Mouse (Mus musculus) MEL (cell line): ENCODE results near the gene Cenpt. TPM values are rescaled to one million over a fixed set of nuclear protein-coding genes. Genes with fewer than 3 reads are reported as not detected.

Experiments used
- DNase-seq: peaks from one replicate; pipeline ENCODE4 v3.0.0; 2011; ENCODE audit warnings: low read depth, low spot score
- H3K27ac ChIP-seq: 2 replicates; pipeline ENCODE4 v1.5.1; 2012; ENCODE audit warnings: low read depth, mild to moderate bottlenecking, control low read depth, low read length, moderate library complexity; ENCODE audit not compliant: control insufficient read depth
- H3K27me3 ChIP-seq, 2 experiments: fragments of 150-350 bp in 1 of 2; sonication (generic) in 1 of 2; 2 replicates each; pipeline ENCODE4 v1.6.1; 2012; ENCODE audit warnings: low read length in 2 of 2, mild to moderate bottlenecking in 2 of 2, improper control_type of control experiment in 1 of 2, moderate library complexity in 1 of 2; ENCODE audit not compliant: insufficient read depth in 2 of 2, control insufficient read depth in 1 of 2
- H3K36me3 ChIP-seq, 2 experiments: 2 replicates each; pipeline ENCODE4 v1.6.1; 2012 to 2014; ENCODE audit warnings: low read length in 2 of 2, improper control_type of control experiment in 1 of 2, inconsistent platforms in 1 of 2, mild to moderate bottlenecking in 1 of 2; ENCODE audit not compliant: insufficient read depth in 2 of 2, control insufficient read depth in 1 of 2
- H3K4me1 ChIP-seq, 2 experiments: fragments of 150-350 bp in 1 of 2; sonication (generic) in 1 of 2; 2 replicates each; pipeline ENCODE4 v1.6.1; 2012; ENCODE audit warnings: low read length in 2 of 2, improper control_type of control experiment in 1 of 2, mild to moderate bottlenecking in 1 of 2; ENCODE audit not compliant: insufficient read depth in 2 of 2, control insufficient read depth in 1 of 2
- H3K4me3 ChIP-seq, 2 experiments: fragments of 150-350 bp in 1 of 2; sonication (generic) in 1 of 2; 2 replicates each; pipeline ENCODE4 v1.5.1; 2012; ENCODE audit warnings: low read depth in 2 of 2, low read length in 2 of 2, mild to moderate bottlenecking in 2 of 2, moderate library complexity in 2 of 2, control low read depth in 1 of 2, improper control_type of control experiment in 1 of 2; ENCODE audit not compliant: control insufficient read depth in 1 of 2, insufficient read depth in 1 of 2
- H3K79me2 ChIP-seq: 2 replicates; pipeline ENCODE4 v1.6.1; 2012; ENCODE audit warnings: mild to moderate bottlenecking, low read length, moderate library complexity; ENCODE audit not compliant: control insufficient read depth, poor library complexity, insufficient read depth
- H3K9ac ChIP-seq: 2 replicates; pipeline ENCODE4 v1.6.1; 2012; ENCODE audit warnings: low read depth, mild to moderate bottlenecking, control low read depth, low read length, moderate library complexity; ENCODE audit not compliant: control insufficient read depth, poor library complexity, severe bottlenecking
- H3K9me3 ChIP-seq: fragments of 150-350 bp; sonication (generic); replicated peaks from 2 replicates; pipeline ENCODE4 v1.6.1; 2012; ENCODE audit warnings: mild to moderate bottlenecking, low read length, improper control_type of control experiment, moderate library complexity; ENCODE audit not compliant: insufficient read depth
- BHLHE40 ChIP-seq: IDR thresholded peaks from 2 replicates; pipeline ENCODE4 v1.6.1; 2012; ENCODE audit warnings: low read depth, mild to moderate bottlenecking, inconsistent platforms, low read length, improper control_type of control experiment, borderline replicate concordance
- CHD1 ChIP-seq: IDR thresholded peaks from 2 replicates; pipeline ENCODE4 v1.6.1; 2012; ENCODE audit warnings: low read depth, mild to moderate bottlenecking, inconsistent platforms, low read length, improper control_type of control experiment
- CHD2 ChIP-seq: IDR thresholded peaks from 2 replicates; pipeline ENCODE4 v1.6.1; 2011; ENCODE audit warnings: low read length, improper control_type of control experiment
- CTCF ChIP-seq, 3 experiments: IDR thresholded peaks in 2 of 3; conservative IDR thresholded peaks in 1 of 3; 2 replicates each; pipeline ENCODE4 v1.5.1; 2011 to 2012; ENCODE audit warnings: low read length in 3 of 3, low read depth in 2 of 3, mild to moderate bottlenecking in 2 of 3, improper control_type of control experiment in 1 of 3, inconsistent platforms in 1 of 3, mixed read lengths in 1 of 3, moderate library complexity in 1 of 3; ENCODE audit not compliant: control insufficient read depth in 1 of 3, insufficient read depth in 1 of 3, poor library complexity in 1 of 3, severe bottlenecking in 1 of 3
- E2F4 ChIP-seq: IDR thresholded peaks from 2 replicates; pipeline ENCODE4 v1.6.1; 2011; ENCODE audit warnings: low read depth, low read length, improper control_type of control experiment, borderline replicate concordance
- ELF1 ChIP-seq: IDR thresholded peaks from 2 replicates; pipeline ENCODE4 v1.6.1; 2014; ENCODE audit warnings: low read depth, mild to moderate bottlenecking, inconsistent platforms, low read length, improper control_type of control experiment, moderate library complexity
- EP300 ChIP-seq, 2 experiments: IDR thresholded peaks; 2 replicates each; pipeline ENCODE4 v1.6.1; 2011; ENCODE audit warnings: improper control_type of control experiment in 2 of 2, low read length in 2 of 2, low read depth in 1 of 2, mild to moderate bottlenecking in 1 of 2
- ETS1 ChIP-seq: IDR thresholded peaks from 2 replicates; pipeline ENCODE4 v1.6.1; 2012; ENCODE audit warnings: low read depth, mild to moderate bottlenecking, inconsistent platforms, low read length, improper control_type of control experiment, moderate library complexity
- GABPA ChIP-seq: IDR thresholded peaks from 2 replicates; pipeline ENCODE4 v1.6.1; 2012; ENCODE audit warnings: low read depth, mild to moderate bottlenecking, inconsistent platforms, low read length, improper control_type of control experiment, moderate library complexity
- GATA1 ChIP-seq: IDR thresholded peaks from 2 replicates; pipeline ENCODE4 v1.6.1; 2011; ENCODE audit warnings: low read depth, low read length, improper control_type of control experiment
- JUND ChIP-seq: IDR thresholded peaks from 2 replicates; pipeline ENCODE4 v1.6.1; 2011; ENCODE audit warnings: low read depth, mild to moderate bottlenecking, improper control_type of control experiment, low read length
- KAT2A ChIP-seq: conservative IDR thresholded peaks from 2 replicates; pipeline ENCODE4 v1.6.1; 2012; ENCODE audit warnings: low read depth, low read length, improper control_type of control experiment, inconsistent platforms
- MAFK ChIP-seq: IDR thresholded peaks from 2 replicates; pipeline ENCODE4 v1.6.1; 2011; ENCODE audit warnings: low read depth, mild to moderate bottlenecking, low read length, improper control_type of control experiment, borderline replicate concordance
- MAX ChIP-seq: IDR thresholded peaks from 2 replicates; pipeline ENCODE4 v1.6.1; 2011; ENCODE audit warnings: low read length, improper control_type of control experiment
- MAZ ChIP-seq: IDR thresholded peaks from 2 replicates; pipeline ENCODE4 v1.6.1; 2012; ENCODE audit warnings: low read depth, mild to moderate bottlenecking, inconsistent platforms, low read length, improper control_type of control experiment
- MEF2A ChIP-seq: IDR thresholded peaks from 2 replicates; pipeline ENCODE4 v1.6.1; 2014; ENCODE audit warnings: low read depth, mild to moderate bottlenecking, inconsistent platforms, low read length, improper control_type of control experiment; ENCODE audit not compliant: poor library complexity, insufficient replicate concordance, severe bottlenecking; ENCODE audit errors: extremely low read depth
- MXI1 ChIP-seq: IDR thresholded peaks from 2 replicates; pipeline ENCODE4 v1.6.1; 2011; ENCODE audit warnings: mild to moderate bottlenecking, low read depth, low read length, improper control_type of control experiment
- MYB ChIP-seq: IDR thresholded peaks from 2 replicates; pipeline ENCODE4 v1.6.1; 2011; ENCODE audit warnings: mild to moderate bottlenecking, low read depth, low read length, improper control_type of control experiment
- NELFE ChIP-seq: IDR thresholded peaks from 2 replicates; pipeline ENCODE4 v1.6.1; 2011; ENCODE audit warnings: low read depth, low read length, improper control_type of control experiment
- POLR2A ChIP-seq, 2 experiments: IDR thresholded peaks; 2 replicates each; pipeline ENCODE4 v1.6.1; 2011 to 2012; ENCODE audit warnings: low read length in 2 of 2, mild to moderate bottlenecking in 2 of 2, control low read depth in 1 of 2, improper control_type of control experiment in 1 of 2, low read depth in 1 of 2, moderate library complexity in 1 of 2; ENCODE audit not compliant: control insufficient read depth in 1 of 2, insufficient read depth in 1 of 2, poor library complexity in 1 of 2
- POLR2AphosphoS2 ChIP-seq: IDR thresholded peaks from 2 replicates; pipeline ENCODE4 v1.6.1; 2011; ENCODE audit warnings: low read length, improper control_type of control experiment
- POLR2AphosphoS5 ChIP-seq: IDR thresholded peaks from 2 replicates; pipeline ENCODE4 v1.6.1; 2012; ENCODE audit warnings: low read depth, borderline replicate concordance, mild to moderate bottlenecking, inconsistent platforms, low read length, moderate library complexity, mixed read lengths
- RCOR1 ChIP-seq: IDR thresholded peaks from 2 replicates; pipeline ENCODE4 v1.6.1; 2012; ENCODE audit warnings: low read depth, mild to moderate bottlenecking, inconsistent platforms, low read length, improper control_type of control experiment
- SIN3A ChIP-seq: IDR thresholded peaks from 2 replicates; pipeline ENCODE4 v1.6.1; 2012; ENCODE audit warnings: low read length, improper control_type of control experiment, inconsistent platforms
- SMC3 ChIP-seq: IDR thresholded peaks from 2 replicates; pipeline ENCODE4 v1.6.1; 2011; ENCODE audit warnings: low read depth, low read length, improper control_type of control experiment
- TAL1 ChIP-seq: IDR thresholded peaks from 2 replicates; pipeline ENCODE4 v1.6.1; 2012; ENCODE audit warnings: mild to moderate bottlenecking, inconsistent platforms, low read length, moderate library complexity, mixed read lengths
- TBP ChIP-seq: IDR thresholded peaks from 2 replicates; pipeline ENCODE4 v1.8.0; 2011; ENCODE audit warnings: low read depth, low read length, improper control_type of control experiment
- TCF12 ChIP-seq: IDR thresholded peaks from 2 replicates; pipeline ENCODE4 v1.6.1; 2014; ENCODE audit warnings: low read depth, mild to moderate bottlenecking, inconsistent platforms, low read length, improper control_type of control experiment, moderate library complexity
- USF1 ChIP-seq: IDR thresholded peaks from 2 replicates; pipeline ENCODE4 v1.6.1; 2014; ENCODE audit warnings: low read depth, mild to moderate bottlenecking, inconsistent platforms, low read length, improper control_type of control experiment, moderate library complexity
- ZC3H11A ChIP-seq: IDR thresholded peaks from 2 replicates; pipeline ENCODE4 v1.6.1; 2012; ENCODE audit warnings: low read depth, mild to moderate bottlenecking, inconsistent platforms, low read length, improper control_type of control experiment
- ZKSCAN1 ChIP-seq: IDR thresholded peaks from 2 replicates; pipeline ENCODE4 v1.6.1; 2012; ENCODE audit warnings: low read depth, mild to moderate bottlenecking, inconsistent platforms, low read length, improper control_type of control experiment, moderate library complexity
- ZNF384 ChIP-seq: IDR thresholded peaks from 2 replicates; pipeline ENCODE4 v1.6.1; 2012; ENCODE audit warnings: low read depth, mild to moderate bottlenecking, inconsistent platforms, low read length, improper control_type of control experiment
- polyA plus RNA-seq, 2 experiments: library from polyadenylated mRNA; stranded (reverse) in 1 of 2; unstranded in 1 of 2; fragments of >175 nt in 1 of 2; fragments of >200 nt in 1 of 2; gene quantifications; 2 replicates each; pipeline versions ENCODE4 v1.2.1 to v1.2.4; 2012; ENCODE audit warnings: low replicate concordance in 2 of 2, low read depth in 1 of 2; ENCODE audit not compliant: insufficient read length in 2 of 2, insufficient read depth in 1 of 2, missing spikeins in 1 of 2
- total RNA-seq: library from RNA; depleted of rRNA; stranded (reverse); fragments of 300-350 nt; gene quantifications from 2 replicates; pipeline ENCODE4 v1.2.3, GENCODE M21; 2012

The Cenpt gene
- total and polyA plus RNA-seq, 3 experiments = 14.2 to 26.5 TPM; not detected in 1

DNA sequence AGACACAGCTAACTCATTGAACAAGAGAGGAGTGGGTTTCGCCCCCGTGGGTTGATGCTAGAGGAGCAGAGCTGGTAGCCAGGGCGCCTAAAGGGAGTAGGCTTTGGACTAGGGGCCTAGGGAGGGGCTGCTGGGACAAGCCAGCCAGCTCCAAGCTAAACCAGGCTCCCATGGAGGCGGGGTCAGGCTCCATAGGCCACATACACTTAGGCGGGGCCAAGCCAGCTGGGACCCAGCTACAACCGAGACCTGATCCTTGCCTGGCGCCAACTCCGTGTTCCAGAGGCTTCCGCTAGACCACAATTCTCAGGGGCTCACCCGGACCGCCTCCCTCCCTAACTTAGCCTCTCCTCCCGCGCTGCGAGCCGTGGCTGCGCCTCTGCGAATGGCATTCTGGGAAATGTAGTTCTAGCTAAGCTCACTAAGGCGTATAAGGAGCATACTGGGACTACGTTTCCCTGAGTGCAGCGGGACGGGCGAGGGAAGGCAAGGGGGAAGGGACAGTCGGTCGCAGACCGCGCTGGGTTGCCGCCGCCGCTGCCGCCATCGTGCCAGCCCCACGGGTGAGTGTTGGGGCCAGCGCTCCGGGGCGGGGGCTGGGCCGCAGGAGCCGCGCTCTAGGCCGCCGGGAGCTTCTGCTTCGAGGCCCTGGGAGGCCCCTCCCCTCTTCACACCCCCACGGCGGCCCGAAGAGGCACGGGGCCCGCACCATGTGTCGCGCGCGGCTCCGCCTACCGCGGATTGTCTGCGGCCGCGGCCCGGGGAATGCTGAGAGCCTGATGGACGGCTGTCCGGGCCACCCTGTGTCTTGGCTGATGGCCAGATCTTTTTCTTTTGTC, 7.3 kb upstream of the Cenpt start, which contains the start of gene Nutf2 (continued):
- TF ChIP-seq CHD2 (peak; percentile 77), MAZ (0 out of 2 replicates have a peak, but pooled peaks have one; percentile 59), RCOR1 (no peak), JUND (no peak), TBP (peak; percentile 70; the same call in 1 of the 2 replicates), USF1 (0 out of 2 replicates have a peak, but pooled peaks have one; percentile 30), ZKSCAN1 (no peak), CTCF (IDR thresholded peaks at IDR 0.05 in 2 of 3, conservative IDR thresholded peaks at IDR 0.05 in 1 of 3; ENCODE audit: control insufficient read depth in 1 of 3, insufficient read depth in 1 of 3, low read depth in 2 of 3, low read length in 3 of 3, poor library complexity in 1 of 3, severe bottlenecking in 1 of 3) (no peak)

DNA sequence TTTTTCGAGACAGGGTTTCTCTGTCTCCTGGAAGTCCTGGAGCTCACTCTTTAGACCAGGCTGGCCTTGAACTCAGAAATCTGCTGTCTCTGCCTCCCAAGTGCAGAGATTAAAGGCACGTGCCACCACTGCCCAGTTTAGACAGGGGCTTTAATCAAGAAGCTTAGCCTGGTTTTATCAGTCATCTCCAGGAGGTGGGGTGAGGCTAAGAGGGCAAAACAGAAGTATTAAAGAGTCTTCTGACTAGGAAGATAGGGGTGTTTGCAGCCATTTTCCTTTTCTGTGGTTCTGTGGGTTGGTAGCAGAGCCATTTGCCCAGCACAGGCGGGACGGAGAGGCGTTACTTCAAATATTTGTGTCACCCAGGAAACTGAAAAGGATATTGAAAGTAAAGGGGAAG, 6.2 kb upstream of the Cenpt start:
- Histone ChIP-seq H3K4me1 (peaks cover 6 to 36% of the 10 kb centered on the region in 2 experiments), H3K27ac (peak overlapping the region; percentile 91), H3K9me3 (no peaks in the 10 kb centered on the region), H3K9ac (peak overlapping the region; percentile 74), H3K4me3 (peak overlapping the region; percentile 37 to 56), H3K27me3 (no peaks in the 10 kb centered on the region), H3K79me2 (peaks cover 51% of the 10 kb centered on the region), H3K36me3 (peaks cover 0 to 32% of the 10 kb centered on the region in 2 experiments; a peak in 2 of 4 replicates)
- DNase-seq = peak; percentile 82
- TF ChIP-seq TBP (peak; percentile 93), POLR2AphosphoS2 (no peak), ELF1 (0 out of 2 replicates have a peak, but pooled peaks have one; percentile 24), POLR2AphosphoS5 (no peak), MAZ (0 out of 2 replicates have a peak, but pooled peaks have one; percentile 62), MEF2A (no peak), GABPA (no peak), JUND (no peak), CTCF (IDR thresholded peaks at IDR 0.05 in 2 of 3, conservative IDR thresholded peaks at IDR 0.05 in 1 of 3; ENCODE audit: control insufficient read depth in 1 of 3, insufficient read depth in 1 of 3, low read depth in 2 of 3, low read length in 3 of 3, poor library complexity in 1 of 3, severe bottlenecking in 1 of 3) (no peak), BHLHE40 (peak; percentile 100), MAX (peak; percentile 80; the same call in 1 of the 2 replicates), ETS1 (peak; percentile 81), EP300 (IDR thresholded peaks at IDR 0.05; ENCODE audit: low read depth in 1 of 2, low read length in 2 of 2) (peak; percentile 61 to 86; a peak in 3 of 4 replicates), ZKSCAN1 (no peak), CHD1 (no peak), ZC3H11A (no peak), GATA1 (peak; percentile 87), MXI1 (peak; percentile 86), MAFK (no peak), SMC3 (no peak), E2F4 (no peak), CHD2 (no peak), NELFE (no peak), KAT2A (no peak; the same call in 1 of the 2 replicates), TCF12 (peak; percentile 92), SIN3A (peak; percentile 86), TAL1 (peak; percentile 90), MYB (no peak), POLR2A (IDR thresholded peaks at IDR 0.05; ENCODE audit: control insufficient read depth in 1 of 2, insufficient read depth in 1 of 2, low read depth in 1 of 2, low read length in 2 of 2, poor library complexity in 1 of 2) (no peak), ZNF384 (no peak), RCOR1 (peak; percentile 93)
